ENCODE assay signal across 23 mouse cellular contexts in the genomic region with DNA sequence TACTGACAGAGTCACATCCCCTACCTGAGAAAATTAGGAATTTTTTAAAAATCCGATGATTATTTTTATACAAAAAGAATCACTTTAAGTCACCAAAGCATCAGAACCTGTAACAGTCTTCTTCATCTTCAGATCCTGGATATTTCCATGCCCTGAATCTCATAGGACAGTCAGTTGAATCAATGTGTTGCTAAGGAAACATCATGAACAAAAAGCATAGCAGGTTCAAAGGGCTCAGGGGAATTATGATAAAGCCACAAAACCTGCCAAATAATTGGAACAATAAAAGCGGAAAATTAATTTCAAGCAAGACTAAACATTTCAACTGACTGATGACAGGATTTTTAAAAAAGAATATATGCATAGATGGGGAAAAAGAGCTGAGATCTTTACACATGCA.
A peak's percentile ranks its signal among the peaks of the same experiment; 100 is the strongest.
DNase-seq lines count a peak whose midpoint lies in the region; ATAC-seq lines count a peak whose summit lies in the region.
"Had no signal": no experiment of that assay in that cellular context is flagged by ENCODE, and none has a peak within 500 bp of the region (broad histone marks: within the 10 kb centered on the region; RNA-seq: fewer than 3 reads in every experiment).

No protein-coding gene starts in this region.

- H3K9me3 ChIP-seq in midbrain, embryonic 13.5 days, result no peaks in the 10 kb centered on the region
- no peaks in the 10 kb centered on the region for H3K9me3 ChIP-seq in midbrain, embryonic 10.5 days (replicated peaks)
- H3K9me3 ChIP-seq in midbrain, embryonic 16.5 days (replicated peaks; ENCODE audit: control insufficient read depth, low read length, poor library complexity, severe bottlenecking), result no peaks in the 10 kb centered on the region
- H3K9me3 ChIP-seq in neural tube, embryonic 15.5 days (replicated peaks), result no peaks in the 10 kb centered on the region
- H3K9me3 ChIP-seq: embryonic facial prominence, embryonic 13.5 days; forebrain, embryonic 12.5 days; G1E; heart, embryonic 13.5 days had no signal

- peak; percentile 5 for DNase-seq in embryo, embryonic 10.5 days (ENCODE audit: low spot score)
- no peak for DNase-seq in embryo, embryonic 9.5 days (ENCODE audit: extremely low spot score)
- no peak for DNase-seq in midbrain, embryonic 10.5 days (ENCODE audit: low spot score)
- DNase-seq in frontal cortex, postnatal 25 days (ENCODE audit: low spot score in 2 of 2), result no peak
- DNase-seq in heart, postnatal 10 days, result no peak
- DNase-seq: adrenal gland, adult 8-10 months; adrenal gland, postnatal 36 days; B cell, adult 2 months; cerebellum, adult 11 months; cerebellum, adult 8-10 months; cerebellum, postnatal 14 days; forebrain, postnatal 0 days; gastrocnemius, adult 2 months; gastrocnemius, postnatal 25 days had no signal

- H3K27me3 ChIP-seq in midbrain, embryonic 13.5 days, result no peaks in the 10 kb centered on the region
- H3K27me3 ChIP-seq in midbrain, embryonic 10.5 days (ENCODE audit: low read depth, poor library complexity, severe bottlenecking), result no peaks in the 10 kb centered on the region
- no peaks in the 10 kb centered on the region for H3K27me3 ChIP-seq in midbrain, embryonic 16.5 days (ENCODE audit: control insufficient read depth, insufficient read depth, low read depth, low read length)
- H3K27me3 ChIP-seq in neural tube, embryonic 15.5 days (replicated peaks), result no peaks in the 10 kb centered on the region
- H3K27me3 ChIP-seq: embryonic facial prominence, embryonic 13.5 days; forebrain, embryonic 12.5 days; heart, embryonic 13.5 days had no signal

- H3K4me2 ChIP-seq in midbrain, embryonic 13.5 days (replicated peaks), result no peak overlapping the region
- no peak overlapping the region for H3K4me2 ChIP-seq in midbrain, embryonic 16.5 days (ENCODE audit: low read length)
- H3K4me2 ChIP-seq in neural tube, embryonic 15.5 days, result no peak overlapping the region
- H3K4me2 ChIP-seq: embryonic facial prominence, embryonic 13.5 days; forebrain, embryonic 12.5 days; heart, embryonic 13.5 days had no signal

- no peak overlapping the region for H3K4me3 ChIP-seq in midbrain, embryonic 13.5 days (replicated peaks)
- no peak overlapping the region for H3K4me3 ChIP-seq in midbrain, embryonic 10.5 days
- no peak overlapping the region for H3K4me3 ChIP-seq in midbrain, embryonic 16.5 days (ENCODE audit: low read depth, low read length)
- no peak overlapping the region for H3K4me3 ChIP-seq in neural tube, embryonic 15.5 days (replicated peaks)
- H3K4me3 ChIP-seq: embryonic facial prominence, embryonic 13.5 days; forebrain, embryonic 12.5 days; gastrocnemius, adult 2 months; heart, embryonic 13.5 days had no signal

- 72% methylated on average over 2 of the region's 2 CpGs for WGBS in midbrain, embryonic 13.5 days
- WGBS in midbrain, embryonic 10.5 days, result 87% methylated on average over 2 of the region's 2 CpGs
- 73% methylated on average over 2 of the region's 2 CpGs for WGBS in midbrain, embryonic 16.5 days
- 77% methylated on average over 2 of the region's 2 CpGs for whole genome bisulfite sequencing in neural tube, embryonic 15.5 days

- no peak overlapping the region for H3K9ac ChIP-seq in midbrain, embryonic 13.5 days (replicated peaks)
- H3K9ac ChIP-seq in midbrain, embryonic 16.5 days (ENCODE audit: low read depth, low read length), result no peak overlapping the region
- no peak overlapping the region for H3K9ac ChIP-seq in neural tube, embryonic 15.5 days (replicated peaks)
- H3K9ac ChIP-seq: embryonic facial prominence, embryonic 13.5 days; forebrain, embryonic 12.5 days; forebrain, postnatal 0 days; heart, embryonic 13.5 days had no signal

- peaks cover 13% of the 10 kb centered on the region for H3K4me1 ChIP-seq in midbrain, embryonic 13.5 days (replicated peaks)
- peaks cover 9% of the 10 kb centered on the region; the same call in 1 of the 2 replicates for H3K4me1 ChIP-seq in midbrain, embryonic 10.5 days
- peaks cover 8% of the 10 kb centered on the region; the same call in 1 of the 2 replicates for H3K4me1 ChIP-seq in midbrain, embryonic 16.5 days (ENCODE audit: control insufficient read depth, insufficient read depth, low read length)
- H3K4me1 ChIP-seq in neural tube, embryonic 15.5 days, result 0 out of 2 replicates have a peak, but pooled peaks cover 8% of the 10 kb centered on the region
- H3K4me1 ChIP-seq: embryonic facial prominence, embryonic 13.5 days; heart, embryonic 13.5 days had no signal

- 0 out of 2 replicates have a peak, but pooled peaks have one; percentile 55 for ATAC-seq in midbrain, embryonic 13.5 days
- 0 out of 2 replicates have a peak, but pooled peaks have one; percentile 47 for ATAC-seq in midbrain, embryonic 16.5 days
- no peak for ATAC-seq in neural tube, embryonic 15.5 days (ENCODE audit: low FRiP score)
- ATAC-seq: CD4-positive, CD25-positive, alpha-beta regulatory T cell, adult 4 months; forebrain, postnatal 0 days; inflammation-experienced regulatory T-cells, adult 6 months had no signal

- H3K27ac ChIP-seq in midbrain, embryonic 13.5 days, result no peak overlapping the region
- no peak overlapping the region for H3K27ac ChIP-seq in midbrain, embryonic 10.5 days (replicated peaks)
- H3K27ac ChIP-seq in midbrain, embryonic 16.5 days (ENCODE audit: low read length), result no peak overlapping the region
- H3K27ac ChIP-seq in neural tube, embryonic 15.5 days (replicated peaks), result no peak overlapping the region
- H3K27ac ChIP-seq: embryonic facial prominence, embryonic 13.5 days; forebrain, embryonic 12.5 days; gastrocnemius, adult 2 months; heart, embryonic 13.5 days had no signal

- intact Hi-C loops in heart, postnatal 10 days (cut with DNase I), result no loop called here

- no peaks in the 10 kb centered on the region for H3K36me3 ChIP-seq in midbrain, embryonic 13.5 days
- H3K36me3 ChIP-seq in midbrain, embryonic 10.5 days, result no peaks in the 10 kb centered on the region
- H3K36me3 ChIP-seq in midbrain, embryonic 16.5 days (ENCODE audit: control insufficient read depth, insufficient read depth, low read length), result no peaks in the 10 kb centered on the region
- no peaks in the 10 kb centered on the region for H3K36me3 ChIP-seq in neural tube, embryonic 15.5 days
- H3K36me3 ChIP-seq: embryonic facial prominence, embryonic 13.5 days; forebrain, embryonic 12.5 days; G1E; heart, embryonic 13.5 days had no signal
